Mouse (Mus musculus) E14TG2a.4 (cell line): Measurements from ENCODE around the gene Arl4d.

Source experiments
- CTCF ChIP-seq: conservative IDR thresholded peaks from 2 replicates; pipeline ENCODE4 v1.5.1; 2014; ENCODE audit warnings: low read length
- NANOG ChIP-seq: IDR thresholded peaks from 2 replicates; pipeline ENCODE4 v1.6.1; 2014; ENCODE audit warnings: borderline replicate concordance, low read length, mixed read lengths

- TF ChIP-seq CTCF, result no peak
- no peak for TF ChIP-seq NANOG
Measured at GRCm38 (mm10) chr11:101616948-101617767, 48.2 kb upstream of the Arl4d start.
